Mouse (Mus musculus) limb, embryonic 14.5 days (tissue): Measurements from ENCODE around the gene Bag3. TPM values are rescaled to one million over a fixed set of nuclear protein-coding genes. Genes with fewer than 3 reads are reported as not detected.
A peak's percentile ranks its signal among the peaks of the same experiment; 100 is the strongest.

ENCODE experiments used
- ATAC-seq: fragments of 200-750 bp; cut with Nextera tagmentation; 2 replicates; pipeline ENCODE4 v1.8.0; 2017; ENCODE audit warnings: low read depth, moderate number of reproducible peaks, moderate TSS enrichment; ENCODE audit not compliant: low FRiP score
- DNase-seq: peaks from one replicate; pipeline ENCODE4 v3.0.0-alpha.2; 2015; ENCODE audit warnings: low spot score
- H3K27ac ChIP-seq: fragments of 300-500 bp; sonication (generic); replicated peaks from 2 replicates; pipeline ENCODE4 v1.5.1; 2014; ENCODE audit warnings: low read depth, mild to moderate bottlenecking, low read length, moderate library complexity, mixed read lengths
- H3K27me3 ChIP-seq: fragments of 300-500 bp; sonication (generic); 2 replicates; pipeline ENCODE4 v1.6.1; 2014; ENCODE audit warnings: low read length, mixed read lengths; ENCODE audit not compliant: control insufficient read depth, insufficient read depth
- H3K36me3 ChIP-seq: fragments of 300-500 bp; sonication (generic); 2 replicates; pipeline ENCODE4 v1.6.1; 2014; ENCODE audit warnings: mild to moderate bottlenecking, low read length, moderate library complexity, mixed read lengths; ENCODE audit not compliant: control insufficient read depth, insufficient read depth
- H3K4me1 ChIP-seq: fragments of 300-500 bp; sonication (generic); 2 replicates; pipeline ENCODE4 v1.6.1; 2014; ENCODE audit warnings: antibody characterized with exemption, low read length, mixed read lengths; ENCODE audit not compliant: control insufficient read depth, insufficient read depth
- H3K4me2 ChIP-seq: fragments of 300-500 bp; sonication (generic); replicated peaks from 2 replicates; pipeline ENCODE4 v1.6.1; 2014; ENCODE audit warnings: low read depth, mild to moderate bottlenecking, low read length, moderate library complexity; ENCODE audit not compliant: severe bottlenecking
- H3K4me3 ChIP-seq: fragments of 300-500 bp; sonication (generic); replicated peaks from 2 replicates; pipeline ENCODE4 v1.5.1; 2014; ENCODE audit warnings: low read length
- H3K9ac ChIP-seq: fragments of 300-500 bp; sonication (generic); 2 replicates; pipeline ENCODE4 v1.6.1; 2014; ENCODE audit warnings: mild to moderate bottlenecking, low read depth, low read length, moderate library complexity; ENCODE audit not compliant: severe bottlenecking
- H3K9me3 ChIP-seq: fragments of 300-500 bp; sonication (generic); 2 replicates; pipeline ENCODE4 v1.6.1; 2016; ENCODE audit warnings: low read length; ENCODE audit not compliant: control insufficient read depth
- POLR2A ChIP-seq: fragments of 200-500 bp; IDR thresholded peaks from 2 replicates; pipeline ENCODE4 v1.8.0; 2012; ENCODE audit warnings: inconsistent platforms, mild to moderate bottlenecking, moderate library complexity, borderline replicate concordance; ENCODE audit not compliant: insufficient read depth, insufficient read length; ENCODE audit errors: extremely low read depth
- WGBS: fragments of 180-500 bp; shearing (Covaris S2); extraction: QIAGEN DNeasy Blood & Tissue Kit; methylation state at CpG from one replicate; pipeline ENCODE4 v1.1.7; 2014; 5-methylcytosine and 5-hydroxymethylcytosine counted together
- polyA plus RNA-seq, 2 experiments: library from polyadenylated mRNA; depleted of rRNA in 1 of 2; stranded (reverse) in 1 of 2; unstranded in 1 of 2; fragments of >200 nt; fragmentation: Nextera tagmentation in 1 of 2; extraction: Ambion mirVana in 1 of 2; gene quantifications; 2 replicates each; pipeline versions ENCODE4 v1.2.1 to v1.2.3; 2012 to 2014

The Bag3 gene
- polyA plus RNA-seq, 2 experiments, result 18.0 to 22.2 TPM

DNA sequence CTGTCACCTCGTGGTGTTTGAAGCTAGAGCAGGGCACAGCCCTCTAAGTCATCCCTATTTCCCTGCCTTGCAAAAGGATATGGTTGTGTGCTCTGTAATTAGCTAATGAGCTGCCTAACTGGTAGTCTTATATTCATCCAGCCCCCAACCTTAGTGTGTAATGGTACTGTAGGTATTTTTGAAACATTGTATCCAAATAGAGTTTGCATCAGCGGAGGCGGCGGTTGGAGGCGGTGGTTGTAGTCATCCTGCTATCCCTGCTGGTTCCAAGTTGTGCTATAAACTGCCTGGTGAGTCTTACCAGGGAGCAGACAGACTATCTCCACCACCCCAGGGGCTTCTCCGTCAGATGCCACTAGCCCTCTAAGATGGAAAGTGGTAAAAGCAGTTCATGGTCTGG is 19.3 kb upstream of the Bag3 start:
- Histone ChIP-seq H3K4me2 (no peak overlapping the region), H3K9me3 (no peaks in the 10 kb centered on the region), H3K4me1 (no peaks in the 10 kb centered on the region), H3K27me3 (no peaks in the 10 kb centered on the region), H3K27ac (no peak overlapping the region), H3K36me3 (no peaks in the 10 kb centered on the region), H3K9ac (no peak overlapping the region), H3K4me3 (no peak overlapping the region)
- 89% methylated on average over 6 of the region's 6 CpGs for WGBS
- ATAC-seq (no peak), DNase-seq (no peak)
- no peak for TF ChIP-seq POLR2A

GRCm38 (mm10) chr7:128511936-128512335 is 11.5 kb upstream of the Bag3 start:
- WGBS, result 76% methylated on average over 5 of the region's 5 CpGs
- DNase-seq, result no peak

DNA sequence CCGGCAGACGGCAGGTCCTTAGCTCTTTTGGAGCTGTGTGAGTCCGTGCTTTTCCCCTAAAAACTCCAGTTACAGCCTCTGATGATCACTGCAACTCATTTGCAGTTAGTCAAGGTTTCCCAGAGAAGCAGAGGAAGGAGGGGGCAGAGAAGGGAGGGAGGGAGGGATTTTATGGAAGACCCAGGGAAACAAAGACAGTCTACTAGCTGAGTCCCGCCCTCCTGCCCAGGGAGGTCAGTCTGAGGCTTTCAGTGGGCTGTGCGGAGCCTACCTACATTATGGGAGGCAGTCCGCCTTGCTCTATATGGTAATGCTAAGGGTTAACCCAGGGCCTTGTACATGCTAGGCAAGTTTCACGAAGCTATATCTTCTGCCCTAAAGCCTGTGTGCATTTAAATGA is 9.9 kb upstream of the Bag3 start:
- no peak overlapping the region for H3K9ac ChIP-seq
- no peaks in the 10 kb centered on the region for H3K36me3 ChIP-seq
- no peak for TF ChIP-seq POLR2A
- WGBS, result 30% methylated on average over 7 of the region's 7 CpGs
- DNase-seq (no peak), ATAC-seq (no peak)
- no peak overlapping the region for H3K27ac ChIP-seq
- H3K4me3 ChIP-seq, result no peak overlapping the region
- no peak overlapping the region for H3K4me2 ChIP-seq
- H3K9me3 ChIP-seq, result no peaks in the 10 kb centered on the region
- no peaks in the 10 kb centered on the region for H3K4me1 ChIP-seq
- no peaks in the 10 kb centered on the region for H3K27me3 ChIP-seq

More at GRCm38 (mm10) chr7:128511936-128512335, 11.5 kb upstream of the Bag3 start:
- ATAC-seq, result no peak
- Histone ChIP-seq H3K4me3 (no peak overlapping the region), H3K4me2 (no peak overlapping the region), H3K27me3 (no peaks in the 10 kb centered on the region), H3K27ac (no peak overlapping the region), H3K9ac (no peak overlapping the region), H3K9me3 (no peaks in the 10 kb centered on the region), H3K36me3 (no peaks in the 10 kb centered on the region), H3K4me1 (no peaks in the 10 kb centered on the region)
- no peak for TF ChIP-seq POLR2A

DNA sequence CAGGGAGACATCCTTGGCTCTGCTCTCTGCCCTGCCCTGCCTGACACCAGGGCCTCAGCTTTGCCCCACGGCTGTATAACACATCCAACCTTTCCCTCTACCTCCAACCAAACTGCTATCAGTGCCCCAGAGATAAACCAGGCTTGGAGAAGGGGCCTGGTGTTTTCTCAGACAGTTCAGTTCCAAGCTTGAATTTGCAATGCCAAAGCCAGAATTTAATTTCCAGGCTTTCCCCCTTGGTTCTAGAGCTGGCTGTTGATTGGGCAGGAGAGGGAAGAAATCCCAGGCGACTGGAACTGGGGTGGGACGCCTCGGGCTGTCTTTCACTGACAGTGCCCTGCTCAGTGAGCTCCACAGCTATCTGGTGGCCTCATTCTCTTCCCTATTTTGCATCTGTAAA is 9.1 kb upstream of the Bag3 start:
- 57% methylated on average over 4 of the region's 4 CpGs for WGBS
- H3K9ac ChIP-seq, result no peak overlapping the region
- H3K4me3 ChIP-seq, result no peak overlapping the region
- no peak for ATAC-seq
- H3K4me2 ChIP-seq, result no peak overlapping the region
- no peak for TF ChIP-seq POLR2A
- DNase-seq, result no peak
- no peaks in the 10 kb centered on the region for H3K9me3 ChIP-seq
- H3K4me1 ChIP-seq, result no peaks in the 10 kb centered on the region
- H3K27ac ChIP-seq, result no peak overlapping the region
- H3K27me3 ChIP-seq, result no peaks in the 10 kb centered on the region
- no peaks in the 10 kb centered on the region for H3K36me3 ChIP-seq

DNA sequence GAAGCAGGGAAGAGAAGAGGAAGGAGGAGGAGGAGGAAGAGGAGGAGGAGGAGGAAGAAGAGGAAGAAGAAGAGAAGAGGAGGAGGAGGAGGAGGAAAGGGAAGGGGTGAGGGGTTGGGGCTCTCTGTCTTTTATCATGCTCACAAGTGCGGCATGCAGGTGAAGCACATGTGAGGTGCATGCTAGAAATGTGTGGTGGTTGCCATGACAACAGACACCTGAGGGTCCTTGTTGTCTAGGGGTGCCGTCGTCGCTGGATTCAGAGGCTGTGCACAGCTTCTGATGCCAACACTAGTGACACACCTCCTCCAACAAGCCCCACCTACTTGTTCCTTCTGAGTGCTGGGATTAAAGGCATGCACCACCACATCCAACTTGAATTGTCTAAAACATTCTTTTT is 7.1 kb upstream of the Bag3 start:
- no peak overlapping the region for H3K4me2 ChIP-seq
- H3K4me3 ChIP-seq, result no peak overlapping the region
- H3K27ac ChIP-seq, result no peak overlapping the region
- H3K9ac ChIP-seq, result no peak overlapping the region
- DNase-seq (no peak), ATAC-seq (no peak)
- H3K36me3 ChIP-seq, result no peaks in the 10 kb centered on the region
- WGBS, result 64% methylated on average over 4 of the region's 4 CpGs
- no peaks in the 10 kb centered on the region for H3K4me1 ChIP-seq
- H3K27me3 ChIP-seq, result no peaks in the 10 kb centered on the region
- no peak for TF ChIP-seq POLR2A
- no peaks in the 10 kb centered on the region for H3K9me3 ChIP-seq

DNA sequence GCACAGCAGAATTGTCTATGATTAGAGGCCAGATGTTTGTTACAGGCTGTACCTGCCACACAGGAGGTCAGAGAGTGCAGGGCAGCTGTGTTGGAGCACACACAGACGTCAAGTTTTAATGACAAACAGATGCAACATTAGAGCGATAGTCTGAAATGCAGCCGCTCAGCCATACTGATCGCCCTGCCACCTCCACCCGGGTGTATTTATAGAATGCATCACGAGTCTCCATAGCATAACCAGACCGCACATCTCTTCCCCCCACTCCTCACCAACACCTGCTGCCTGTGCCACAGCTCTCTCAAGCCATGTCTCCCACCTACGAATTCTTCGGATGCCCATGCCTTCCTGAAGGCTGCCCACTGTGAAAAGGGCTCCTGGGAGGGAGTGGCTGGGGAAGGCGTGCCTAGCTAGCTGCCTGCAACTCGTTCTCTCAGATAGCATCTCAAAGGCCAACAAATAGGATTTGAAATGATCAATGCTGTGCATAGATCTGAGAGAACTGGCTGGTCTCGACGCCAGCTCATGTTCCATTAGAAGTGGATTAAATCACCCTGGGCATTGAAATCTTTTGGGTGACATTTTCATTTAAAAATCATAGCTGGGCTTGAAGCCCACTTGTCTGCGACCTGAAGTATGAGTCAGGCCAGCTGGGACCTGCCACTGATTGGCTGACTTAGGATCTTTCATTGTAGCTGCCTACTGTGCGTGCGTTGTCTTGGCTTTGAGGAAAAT is 3.9 kb upstream of the Bag3 start:
- DNase-seq (no peak), ATAC-seq (no peak)
- no peaks in the 10 kb centered on the region for H3K36me3 ChIP-seq
- no peaks in the 10 kb centered on the region for H3K27me3 ChIP-seq
- H3K9ac ChIP-seq, result no peak overlapping the region
- H3K9me3 ChIP-seq, result no peaks in the 10 kb centered on the region
- H3K4me2 ChIP-seq, result peak overlapping the region; percentile 21; the same call in 1 of the 2 replicates
- no peak overlapping the region for H3K4me3 ChIP-seq
- no peak overlapping the region for H3K27ac ChIP-seq
- TF ChIP-seq POLR2A, result no peak
- WGBS, result 30% methylated on average over 16 of the region's 16 CpGs
- no peaks in the 10 kb centered on the region for H3K4me1 ChIP-seq
